ENCODE assay signal across 25 mouse cellular contexts in the genomic region with DNA sequence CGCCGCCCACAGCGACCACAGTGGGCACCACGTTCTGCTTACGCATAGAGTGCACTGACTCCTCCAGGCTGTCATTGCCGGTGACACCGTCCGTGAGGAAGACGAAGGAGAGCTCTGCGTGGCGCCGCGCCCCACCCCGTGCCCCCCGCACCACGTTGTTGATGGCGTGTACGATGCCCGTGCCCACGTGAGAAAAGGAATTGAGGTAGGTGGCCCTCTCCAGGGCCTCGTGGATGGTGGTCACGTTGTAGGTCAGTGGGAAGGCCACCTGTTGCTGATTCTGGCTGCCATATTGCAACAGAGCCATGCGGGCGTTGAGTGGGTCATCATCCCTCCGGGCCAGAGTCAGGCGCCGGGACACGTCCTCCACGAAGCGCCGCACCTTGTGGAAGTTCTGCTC. TPM values are rescaled to one million over a fixed set of nuclear protein-coding genes. Genes with fewer than 3 reads are reported as not detected.
DNase-seq lines count a peak whose midpoint lies in the region; ATAC-seq and TF ChIP-seq lines count a peak whose summit lies in the region.
"Had no signal": no experiment of that assay in that cellular context is flagged by ENCODE, and none has a peak within 500 bp of the region (broad histone marks: within the 10 kb centered on the region; RNA-seq: fewer than 3 reads in every experiment).

No protein-coding gene starts in this region.

- no peak for TF ChIP-seq EP300 in stomach, postnatal 0 days (optimal IDR thresholded peaks at IDR 0.05)

- no peak overlapping the region for H3K27ac ChIP-seq in stomach, embryonic 16.5 days (ENCODE audit: low read length)
- H3K27ac ChIP-seq in stomach, postnatal 0 days (replicated peaks) = no peak overlapping the region
- H3K27ac ChIP-seq: embryonic facial prominence, embryonic 12.5 days; forebrain, embryonic 12.5 days; heart, adult 2 months; hindbrain, embryonic 15.5 days had no signal

- H3K4me3 ChIP-seq in stomach, embryonic 16.5 days (replicated peaks; ENCODE audit: low read length) = no peak overlapping the region
- H3K4me3 ChIP-seq in stomach, postnatal 0 days (ENCODE audit: low read depth, low read length) = no peak overlapping the region
- H3K4me3 ChIP-seq: embryonic facial prominence, embryonic 12.5 days; forebrain, embryonic 12.5 days; heart, adult 2 months; heart, embryonic 12.5 days; hindbrain, embryonic 15.5 days had no signal

- ATAC-seq in stomach, embryonic 16.5 days (ENCODE audit: insufficient read depth, low FRiP score) = peak; percentile 15; the same call in 1 of the 2 replicates
- ATAC-seq in stomach, postnatal 0 days (ENCODE audit: low FRiP score, low TSS enrichment) = no peak; the same call in 1 of the 2 replicates
- ATAC-seq: activated CD4-positive, CD25-positive, alpha-beta regulatory T cell, adult 4 months; forebrain, embryonic 16.5 days had no signal

- no peaks in the 10 kb centered on the region for H3K4me1 ChIP-seq in stomach, embryonic 16.5 days (ENCODE audit: control insufficient read depth, insufficient read depth, low read length)
- no peaks in the 10 kb centered on the region for H3K4me1 ChIP-seq in stomach, postnatal 0 days (replicated peaks; ENCODE audit: control insufficient read depth, insufficient read depth)
- H3K4me1 ChIP-seq: embryonic facial prominence, embryonic 12.5 days; forebrain, embryonic 12.5 days; heart, embryonic 12.5 days; hindbrain, embryonic 15.5 days had no signal

- H3K4me2 ChIP-seq in stomach, embryonic 16.5 days (ENCODE audit: low read depth, low read length) = no peak overlapping the region
- no peak overlapping the region for H3K4me2 ChIP-seq in stomach, postnatal 0 days (replicated peaks; ENCODE audit: low read depth)
- H3K4me2 ChIP-seq: embryonic facial prominence, embryonic 12.5 days; forebrain, embryonic 12.5 days; heart, embryonic 12.5 days; hindbrain, embryonic 15.5 days had no signal

- no peaks in the 10 kb centered on the region for H3K9me3 ChIP-seq in stomach, embryonic 16.5 days (replicated peaks; ENCODE audit: control insufficient read depth, low read length)
- no peaks in the 10 kb centered on the region for H3K9me3 ChIP-seq in stomach, postnatal 0 days (ENCODE audit: control insufficient read depth, low read length)
- H3K9me3 ChIP-seq: embryonic facial prominence, embryonic 12.5 days; forebrain, embryonic 12.5 days; heart, embryonic 12.5 days; hindbrain, embryonic 15.5 days had no signal

- no peaks in the 10 kb centered on the region for H3K27me3 ChIP-seq in stomach, embryonic 16.5 days (ENCODE audit: control insufficient read depth, insufficient read depth, low read length)
- no peaks in the 10 kb centered on the region for H3K27me3 ChIP-seq in stomach, postnatal 0 days (ENCODE audit: control insufficient read depth, insufficient read depth, low read length)
- H3K27me3 ChIP-seq: embryonic facial prominence, embryonic 12.5 days; forebrain, embryonic 12.5 days; heart, embryonic 12.5 days; hindbrain, embryonic 15.5 days had no signal

- no peak for TF ChIP-seq CTCF in stomach, postnatal 0 days (IDR thresholded peaks at IDR 0.05; ENCODE audit: low read depth)

- no peak overlapping the region for H3K9ac ChIP-seq in stomach, embryonic 16.5 days (ENCODE audit: low read length)
- H3K9ac ChIP-seq in stomach, postnatal 0 days (ENCODE audit: low read length) = no peak overlapping the region
- H3K9ac ChIP-seq: embryonic facial prominence, embryonic 12.5 days; forebrain, embryonic 12.5 days; heart, embryonic 12.5 days; hindbrain, embryonic 15.5 days had no signal

- DNase-seq in gastrocnemius, postnatal 14 days = peak; percentile 12
- DNase-seq in gastrocnemius, adult 18-20 months (ENCODE audit: low spot score) = no peak
- DNase-seq in stomach, postnatal 0 days (ENCODE audit: low spot score) = no peak
- DNase-seq in ZHBTc4 (ENCODE audit: low read depth, low spot score) = peak; percentile 19
- no peak for DNase-seq in urinary bladder, postnatal 36 days (ENCODE audit: low spot score in 2 of 2)
- DNase-seq in B cell, adult 2 months = no peak
- DNase-seq: adrenal gland, postnatal 14 days; cerebellum, adult 11-12 months; cerebellum, adult 9-10 months; cerebellum, postnatal 25 days; heart, adult 2 months had no signal

- WGBS in stomach, embryonic 16.5 days = 89% methylated on average over 31 of the region's 31 CpGs
- WGBS in stomach, postnatal 0 days = 91% methylated on average over 31 of the region's 31 CpGs

- no peaks in the 10 kb centered on the region; the same call in 1 of the 2 replicates for H3K36me3 ChIP-seq in stomach, embryonic 16.5 days (ENCODE audit: control insufficient read depth, insufficient read depth, low read length)
- no peaks in the 10 kb centered on the region; the same call in 1 of the 2 replicates for H3K36me3 ChIP-seq in stomach, postnatal 0 days (ENCODE audit: control insufficient read depth, insufficient read depth, low read length)
- H3K36me3 ChIP-seq: embryonic facial prominence, embryonic 12.5 days; forebrain, embryonic 12.5 days; hindbrain, embryonic 15.5 days had no signal

- intact Hi-C loops in gastrocnemius, postnatal 14 days (cut with DNase I; ENCODE audit: low total_unique reads) = no loop called here

RNA-seq across cellular contexts. Expression of a gene that starts 20.9 kb away (rescaled TPM):
- total RNA-seq in gastrocnemius, postnatal 14 days (2021) = not detected
- total RNA-seq in gastrocnemius, adult 18-20 months (2021) = under 1 TPM in 1 of 2 experiments, not detected in 1; 0.57 TPM
- 1.8 and 2.4 TPM in 2 replicates for polyA plus RNA-seq in stomach, embryonic 16.5 days (2015; fragmentation: Nextera tagmentation; extraction: Ambion mirVana)
- polyA plus RNA-seq in stomach, postnatal 0 days (2015; fragmentation: Nextera tagmentation; extraction: Ambion mirVana) = 0.22 and 0.42 TPM in 2 replicates
- total RNA-seq: adrenal gland, adult 18-20 months; CH12.LX; heart, adult 2 months; heart, postnatal 25 days; MEL had no signal
- polyA plus RNA-seq: activated CD4-positive, CD25-positive, alpha-beta regulatory T cell, adult 4 months; forebrain, embryonic 12.5 days; frontal cortex, adult 2 months; heart, adult 2 months; hindbrain, embryonic 11.5 days; hindbrain, embryonic 15.5 days had no signal

RNA-seq across cellular contexts. Expression of a gene that starts 27.1 kb away (rescaled TPM):
- total RNA-seq in gastrocnemius, postnatal 14 days (2021) = 100 to 1,000 TPM; 236 to 279 TPM
- total RNA-seq in gastrocnemius, adult 18-20 months (2021) = 10 to 100 TPM; 32.0 to 33.3 TPM
- polyA plus RNA-seq in stomach, embryonic 16.5 days (2015; fragmentation: Nextera tagmentation; extraction: Ambion mirVana) = 263 and 287 TPM in 2 replicates
- polyA plus RNA-seq in stomach, postnatal 0 days (2015; fragmentation: Nextera tagmentation; extraction: Ambion mirVana) = 145 TPM in 2 replicates
- total RNA-seq: CH12.LX, MEL had no signal

RNA-seq across cellular contexts. Expression of a gene that starts 34.3 kb away (rescaled TPM):
- not detected for total RNA-seq in gastrocnemius, postnatal 14 days (2021)
- not detected for total RNA-seq in gastrocnemius, adult 18-20 months (2021)
- polyA plus RNA-seq in stomach, embryonic 16.5 days (2015; fragmentation: Nextera tagmentation; extraction: Ambion mirVana) = 0.21 TPM in 1 of 2 replicates, not detected in the other
- not detected in 2 replicates for polyA plus RNA-seq in stomach, postnatal 0 days (2015; fragmentation: Nextera tagmentation; extraction: Ambion mirVana)
- total RNA-seq: adrenal gland, postnatal 14 days; gastrocnemius, postnatal 4 days; heart, adult 2 months; heart, postnatal 25 days; MEL had no signal
- polyA plus RNA-seq: activated CD4-positive, CD25-positive, alpha-beta regulatory T cell, adult 4 months; embryonic facial prominence, embryonic 12.5 days; forebrain, embryonic 12.5 days; heart, embryonic 12.5 days; hindbrain, embryonic 11.5 days had no signal

Comparison
In these comparisons a context has a peak if more than half of its experiments do, and no peak if none do; other contexts are left out.
1. DNase-seq: peak in gastrocnemius, postnatal 14 days (single experiment) and ZHBTc4 (single experiment); none in gastrocnemius, adult 18-20 months (single experiment), stomach, postnatal 0 days (single experiment), urinary bladder, postnatal 36 days (0 of 2) and B cell, adult 2 months (0 of 2).
2. RNA of a gene that starts 27.1 kb away (total RNA-seq): 236 to 279 TPM in gastrocnemius, postnatal 14 days; 32.0 to 33.3 TPM in gastrocnemius, adult 18-20 months; every median in the first group is over 4 times any median in the second.